Mouse (Mus musculus): ENCODE results near the gene Sis. TPM values are rescaled to one million over a fixed set of nuclear protein-coding genes. Genes with fewer than 3 reads are reported as not detected.

Sis gene
- not detected for total RNA-seq (2023)

DNA sequence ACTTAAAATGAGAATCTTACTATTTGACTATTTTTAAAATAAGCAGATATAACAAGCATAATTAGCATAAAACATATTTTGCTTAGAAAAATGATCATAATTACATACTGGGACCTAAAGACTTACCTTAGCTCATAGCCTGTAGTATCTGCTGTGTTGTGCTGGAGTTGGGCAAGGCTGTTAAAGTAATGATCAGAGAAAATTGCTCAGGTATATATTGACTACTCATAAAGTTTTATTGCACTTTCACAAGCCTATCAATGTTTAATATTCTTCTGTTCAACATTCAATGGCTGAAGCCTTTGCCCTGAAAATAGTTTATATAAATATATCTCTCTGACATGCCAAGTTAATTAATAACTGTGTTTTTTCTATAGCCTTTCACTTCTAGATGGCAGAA lies at the start of gene Sis:
Sis (minus strand) TSS at position 189 of the 400 bp plus-strand sequence.

Other genes with a start within 250 kb of the Sis start
- gene Slitrk3, start 89.9 kb upstream of the Sis start, total RNA-seq (2023) = not detected

Data from CD4-positive naive resting alpha-beta T cell, adult 76 days (primary cell).